Mouse (Mus musculus): ENCODE measurements at regions not wholly inside any gene's neighbourhood (a gene's known extent, or its start where the extent isn't known, plus 50 kb on each side); places are given as distances from the start of the nearest gene placed in this dataset.

GRCm38 (mm10) chr16:25585070-25585454 lies 98.5 kb upstream of the Trp63 start:
- no peak for DNase-seq (ENCODE audit: low spot score)

- no peak for DNase-seq (ENCODE audit: low spot score)
These were observed 97.6 kb upstream of the Trp63 start for GRCm38 (mm10) chr16:25585953-25586352.

GRCm38 (mm10) chr16:25587879-25588347 lies 95.7 kb upstream of the Trp63 start:
- no peak for DNase-seq (ENCODE audit: low spot score)

- DNase-seq (ENCODE audit: low spot score), result no peak
These were observed 86.1 kb upstream of the Trp63 start for GRCm38 (mm10) chr16:25597435-25597834.

GRCm38 (mm10) chr16:25603121-25603520 lies 80.4 kb upstream of the Trp63 start:
- DNase-seq (ENCODE audit: low spot score), result no peak

- DNase-seq (ENCODE audit: low spot score), result no peak
These were observed 68.3 kb upstream of the Trp63 start for GRCm38 (mm10) chr16:25615229-25615628.

- DNase-seq (ENCODE audit: low spot score), result no peak
These were observed 67.9 kb upstream of the Trp63 start for GRCm38 (mm10) chr16:25615646-25616045.

- DNase-seq (ENCODE audit: low spot score), result no peak
These were observed 64.7 kb upstream of the Trp63 start for GRCm38 (mm10) chr16:25618898-25619297.

GRCm38 (mm10) chr16:25622651-25623050 lies 60.9 kb upstream of the Trp63 start:
- no peak for DNase-seq (ENCODE audit: low spot score)

- DNase-seq (ENCODE audit: low spot score), result no peak
These were observed 59.5 kb upstream of the Trp63 start for GRCm38 (mm10) chr16:25623986-25624623.

- no peak for DNase-seq (ENCODE audit: low spot score)
These were observed 53.8 kb upstream of the Trp63 start for GRCm38 (mm10) chr16:25629750-25630149.

GRCm38 (mm10) chr16:25631139-25631716 lies 52.3 kb upstream of the Trp63 start:
- DNase-seq (ENCODE audit: low spot score), result no peak

All from MN1 (cell line).